Mouse (Mus musculus): Measurements from ENCODE around the gene Cdc42bpg. TPM values are rescaled to one million over a fixed set of nuclear protein-coding genes. Genes with fewer than 3 reads are reported as not detected.

Gene Cdc42bpg
- polyA plus RNA-seq, 1 experiment from 2014 or later = 0.33 TPM

GRCm38 (mm10) chr19:6268670-6269132 is 37.6 kb upstream of the Cdc42bpg start:
- H3K4me2 ChIP-seq = no peak overlapping the region
- H3K27me3 ChIP-seq (replicated peaks) = 0 out of 2 replicates have a peak, but pooled peaks cover 2% of the 10 kb centered on the region
- 86% methylated on average over 7 of the region's 7 CpGs for WGBS
- no peaks in the 10 kb centered on the region for H3K36me3 ChIP-seq
- no peak overlapping the region for H3K9ac ChIP-seq (replicated peaks)
- ATAC-seq (ENCODE audit: low FRiP score) = no peak
- no peak overlapping the region for H3K27ac ChIP-seq (replicated peaks)
- no peak overlapping the region for H3K4me3 ChIP-seq (replicated peaks)
- no peaks in the 10 kb centered on the region for H3K9me3 ChIP-seq (replicated peaks)
- peaks cover 4% of the 10 kb centered on the region; the same call in 1 of the 2 replicates for H3K4me1 ChIP-seq

DNA sequence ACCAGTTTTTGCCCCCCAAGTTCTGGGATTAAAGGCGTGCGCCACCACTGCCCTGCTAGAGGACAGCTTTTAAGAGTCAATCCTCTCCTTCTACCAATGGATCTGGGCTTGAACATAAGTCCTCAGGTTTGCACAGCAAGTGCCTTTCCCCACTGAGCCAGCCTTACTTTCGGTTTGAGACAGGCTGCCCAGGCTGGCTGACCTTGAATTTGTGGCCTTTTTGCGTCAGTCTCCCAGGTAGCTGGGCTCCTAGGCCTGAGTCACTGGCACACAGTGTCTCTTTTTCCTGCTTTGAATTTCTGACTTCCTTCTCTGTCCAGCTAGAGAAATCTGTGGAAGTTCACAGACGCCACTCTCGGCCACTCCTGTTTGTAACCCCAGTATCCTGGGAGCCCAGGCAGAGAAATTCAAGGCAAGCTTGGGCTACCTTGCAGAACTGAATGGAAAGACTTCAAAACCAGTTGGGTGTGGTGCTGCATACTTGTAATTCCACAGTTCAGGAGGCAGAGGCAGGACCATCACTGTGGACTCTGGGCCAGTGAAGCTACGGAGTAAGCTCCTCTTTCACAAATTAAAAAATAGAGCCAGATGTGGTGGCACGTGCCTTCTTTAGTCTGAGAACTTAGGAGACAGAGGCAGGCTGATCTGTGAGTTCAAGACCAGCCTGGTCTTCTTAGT is 36.3 kb upstream of the Cdc42bpg start:
- Histone ChIP-seq H3K4me3 (replicated peaks) (no peak overlapping the region), H3K9ac (replicated peaks) (no peak overlapping the region), H3K27ac (replicated peaks) (no peak overlapping the region), H3K36me3 (no peaks in the 10 kb centered on the region), H3K9me3 (replicated peaks) (no peaks in the 10 kb centered on the region), H3K27me3 (replicated peaks) (0 out of 2 replicates have a peak, but pooled peaks cover 2% of the 10 kb centered on the region), H3K4me2 (no peak overlapping the region), H3K4me1 (peaks cover 4% of the 10 kb centered on the region; the same call in 1 of the 2 replicates)
- 89% methylated on average over 8 of the region's 8 CpGs for WGBS
- ATAC-seq (ENCODE audit: low FRiP score) = no peak

- Histone ChIP-seq H3K27ac (replicated peaks) (no peak overlapping the region), H3K9ac (replicated peaks) (no peak overlapping the region), H3K4me1 (peaks cover 8% of the 10 kb centered on the region), H3K27me3 (replicated peaks) (0 out of 2 replicates have a peak, but pooled peaks cover 2% of the 10 kb centered on the region), H3K4me2 (no peak overlapping the region), H3K4me3 (replicated peaks) (no peak overlapping the region), H3K36me3 (no peaks in the 10 kb centered on the region), H3K9me3 (replicated peaks) (no peaks in the 10 kb centered on the region)
- ATAC-seq (ENCODE audit: low FRiP score) = no peak
- 66% methylated on average over 9 of the region's 9 CpGs for WGBS
These were observed 35.6 kb upstream of the Cdc42bpg start for GRCm38 (mm10) chr19:6270661-6271060.

GRCm38 (mm10) chr19:6271206-6271605 is 35.0 kb upstream of the Cdc42bpg start:
- WGBS = 36% methylated on average over 8 of the region's 8 CpGs
- no peak for ATAC-seq (ENCODE audit: low FRiP score)
- Histone ChIP-seq H3K9me3 (replicated peaks) (no peaks in the 10 kb centered on the region), H3K4me3 (replicated peaks) (no peak overlapping the region), H3K27me3 (replicated peaks) (0 out of 2 replicates have a peak, but pooled peaks cover 2% of the 10 kb centered on the region), H3K9ac (replicated peaks) (no peak overlapping the region), H3K27ac (replicated peaks) (no peak overlapping the region), H3K4me1 (peaks cover 13% of the 10 kb centered on the region), H3K4me2 (no peak overlapping the region), H3K36me3 (no peaks in the 10 kb centered on the region)

- Histone ChIP-seq H3K27ac (replicated peaks) (no peak overlapping the region), H3K9ac (replicated peaks) (no peak overlapping the region), H3K9me3 (replicated peaks) (no peaks in the 10 kb centered on the region), H3K36me3 (no peaks in the 10 kb centered on the region), H3K27me3 (replicated peaks) (0 out of 2 replicates have a peak, but pooled peaks cover 2% of the 10 kb centered on the region), H3K4me2 (no peak overlapping the region), H3K4me1 (peaks cover 14% of the 10 kb centered on the region), H3K4me3 (replicated peaks) (no peak overlapping the region)
- 73% methylated on average over 7 of the region's 7 CpGs for WGBS
- ATAC-seq (ENCODE audit: low FRiP score) = no peak
These were observed 34.2 kb upstream of the Cdc42bpg start for GRCm38 (mm10) chr19:6272053-6272452.

GRCm38 (mm10) chr19:6272738-6273137 is 33.5 kb upstream of the Cdc42bpg start:
- no peak for ATAC-seq (ENCODE audit: low FRiP score)

DNA sequence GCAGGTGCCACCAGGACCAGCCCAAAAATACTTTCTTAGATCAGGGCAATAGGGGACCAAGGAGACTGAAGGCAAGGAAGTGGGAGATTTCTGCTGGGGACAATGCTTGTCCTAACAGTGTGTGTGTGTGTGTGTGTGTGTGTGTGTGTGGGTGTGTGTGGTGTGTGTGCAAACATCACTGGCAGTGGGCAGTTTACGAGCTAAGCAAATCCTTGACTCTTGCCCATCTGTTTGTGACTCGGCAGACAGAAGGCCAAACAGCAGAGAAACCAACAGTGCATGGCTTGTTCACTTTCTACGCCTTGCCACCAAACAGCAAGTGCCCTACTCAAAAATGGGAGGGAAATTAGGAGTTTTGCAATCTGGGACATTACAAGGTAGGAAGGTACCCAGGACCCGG is 32.7 kb upstream of the Cdc42bpg start:
- H3K9me3 ChIP-seq (replicated peaks) = no peaks in the 10 kb centered on the region
- H3K27me3 ChIP-seq (replicated peaks) = 0 out of 2 replicates have a peak, but pooled peaks cover 2% of the 10 kb centered on the region
- no peak overlapping the region for H3K4me3 ChIP-seq (replicated peaks)
- no peak overlapping the region for H3K27ac ChIP-seq (replicated peaks)
- H3K9ac ChIP-seq (replicated peaks) = no peak overlapping the region
- H3K36me3 ChIP-seq = no peaks in the 10 kb centered on the region
- WGBS = 91% methylated on average over 4 of the region's 4 CpGs
- no peak for ATAC-seq (ENCODE audit: low FRiP score)
- no peak overlapping the region for H3K4me2 ChIP-seq
- peaks cover 21% of the 10 kb centered on the region for H3K4me1 ChIP-seq

More at GRCm38 (mm10) chr19:6272738-6273137, 33.5 kb upstream of the Cdc42bpg start:
- 88% methylated on average over 4 of the region's 4 CpGs for WGBS
- H3K4me3 ChIP-seq (replicated peaks) = no peak overlapping the region
- H3K4me1 ChIP-seq = peaks cover 16% of the 10 kb centered on the region
- 0 out of 2 replicates have a peak, but pooled peaks cover 2% of the 10 kb centered on the region for H3K27me3 ChIP-seq (replicated peaks)
- H3K27ac ChIP-seq (replicated peaks) = no peak overlapping the region
- H3K4me2 ChIP-seq = no peak overlapping the region
- no peaks in the 10 kb centered on the region for H3K9me3 ChIP-seq (replicated peaks)
- H3K9ac ChIP-seq (replicated peaks) = no peak overlapping the region
- H3K36me3 ChIP-seq = no peaks in the 10 kb centered on the region

- Histone ChIP-seq H3K27me3 (replicated peaks) (0 out of 2 replicates have a peak, but pooled peaks cover 2% of the 10 kb centered on the region), H3K4me3 (replicated peaks) (no peak overlapping the region), H3K4me2 (no peak overlapping the region), H3K9me3 (replicated peaks) (no peaks in the 10 kb centered on the region), H3K36me3 (no peaks in the 10 kb centered on the region), H3K9ac (replicated peaks) (no peak overlapping the region), H3K4me1 (peaks cover 26% of the 10 kb centered on the region), H3K27ac (replicated peaks) (no peak overlapping the region)
- no peak for ATAC-seq (ENCODE audit: low FRiP score)
- WGBS = 87% methylated on average over 13 of the region's 13 CpGs
These were observed 32.2 kb upstream of the Cdc42bpg start for GRCm38 (mm10) chr19:6273998-6274608.

DNA sequence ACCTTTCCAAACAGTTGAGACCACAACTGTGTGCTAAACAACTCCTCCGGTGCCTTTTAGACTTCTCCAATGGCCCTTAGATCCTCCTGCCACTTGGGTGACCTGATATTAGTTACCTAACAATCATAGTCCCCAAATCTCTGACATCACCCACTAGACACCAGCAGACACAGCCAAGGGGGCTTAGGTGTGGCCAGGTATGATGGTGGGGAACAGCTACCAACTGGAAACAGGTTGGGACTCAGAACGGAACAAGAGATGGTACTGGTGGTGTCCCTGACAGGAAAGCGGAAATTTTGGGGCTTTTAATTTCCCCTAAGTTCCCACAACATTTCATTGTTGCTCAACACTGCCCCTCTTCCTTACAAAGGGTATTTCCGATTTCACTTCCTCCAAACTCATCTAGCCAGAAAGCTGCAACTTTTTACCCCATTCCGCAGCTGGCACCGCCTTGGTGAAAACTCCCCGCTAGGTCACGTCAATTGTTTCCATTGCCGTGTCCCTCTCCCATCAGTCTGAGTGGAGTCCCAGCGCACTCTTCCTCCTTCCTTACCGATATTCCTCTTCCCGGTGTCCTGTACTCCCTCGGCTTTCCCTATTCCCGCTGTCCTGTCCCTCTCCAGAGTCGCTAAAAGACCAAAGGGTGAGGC is 30.4 kb upstream of the Cdc42bpg start:
- Histone ChIP-seq H3K27ac (replicated peaks) (peak overlapping the region; percentile 84), H3K4me1 (peaks cover 44% of the 10 kb centered on the region), H3K4me2 (peak overlapping the region; percentile 98), H3K9me3 (replicated peaks) (no peaks in the 10 kb centered on the region), H3K4me3 (replicated peaks) (peak overlapping the region; percentile 93), H3K27me3 (replicated peaks) (0 out of 2 replicates have a peak, but pooled peaks cover 2% of the 10 kb centered on the region), H3K36me3 (peaks cover 5% of the 10 kb centered on the region; the same call in 1 of the 2 replicates), H3K9ac (replicated peaks) (peak overlapping the region; percentile 62)
- no peak; the same call in 1 of the 2 replicates for ATAC-seq (ENCODE audit: low FRiP score)
- WGBS = 7% methylated on average over 15 of the region's 15 CpGs

- Histone ChIP-seq H3K27me3 (replicated peaks) (0 out of 2 replicates have a peak, but pooled peaks cover 2% of the 10 kb centered on the region), H3K9me3 (replicated peaks) (no peaks in the 10 kb centered on the region), H3K36me3 (peaks cover 13% of the 10 kb centered on the region), H3K4me2 (peak within 1 kb of the TSS; percentile 98), H3K4me3 (replicated peaks) (peak within 1 kb of the TSS; percentile 93), H3K27ac (replicated peaks) (peak within 1 kb of the TSS; percentile 84), H3K9ac (replicated peaks) (peak within 1 kb of the TSS; percentile 86), H3K4me1 (peaks cover 47% of the 10 kb centered on the region)
- WGBS = under 1% methylated on average over 89 of the region's 106 CpGs
- peak; percentile 95 for ATAC-seq (ENCODE audit: low FRiP score)
These were observed 29.5 kb upstream of the Cdc42bpg start, which contains the start of gene Ehd1 for GRCm38 (mm10) chr19:6276426-6277421. Ehd1 (plus strand) TSS chr19:6276725.
